Mouse (Mus musculus): Measurements from ENCODE around the gene Gm11596. TPM values are rescaled to one million over a fixed set of nuclear protein-coding genes. Genes with fewer than 3 reads are reported as not detected.

Gm11596 gene
- polyA plus RNA-seq, 1 experiment from 2014 or later, result not detected

GRCm38 (mm10) chr11:99743985-99744384, 49.3 kb downstream of the Gm11596 start:
- H3K4me3 ChIP-seq (replicated peaks), result no peak overlapping the region
- no peaks in the 10 kb centered on the region for H3K9me3 ChIP-seq
- no peak for ATAC-seq
- WGBS, result 93% methylated on average over 3 of the region's 3 CpGs
- H3K27me3 ChIP-seq, result no peaks in the 10 kb centered on the region
- H3K27ac ChIP-seq, result no peak overlapping the region
- no peaks in the 10 kb centered on the region for H3K4me1 ChIP-seq (replicated peaks)
- H3K9ac ChIP-seq (replicated peaks), result no peak overlapping the region
- no peak overlapping the region for H3K4me2 ChIP-seq (replicated peaks)
- no peaks in the 10 kb centered on the region for H3K36me3 ChIP-seq

Other genes starting within 250 kb of the Gm11596 start
- gene Krtap3-3, start 242.6 kb downstream of the Gm11596 start, polyA plus RNA-seq (2015; fragmentation: Nextera tagmentation; extraction: Ambion mirVana), result not detected in 2 replicates
- gene Krtap3-2, start 236.6 kb downstream of the Gm11596 start, polyA plus RNA-seq (2015; fragmentation: Nextera tagmentation; extraction: Ambion mirVana), result not detected in 2 replicates
- gene Gm11939, start 234.0 kb downstream of the Gm11596 start, polyA plus RNA-seq (2015; fragmentation: Nextera tagmentation; extraction: Ambion mirVana), result not detected in 2 replicates
- not detected in 2 replicates for gene Krtap3-1, start 226.8 kb downstream of the Gm11596 start, polyA plus RNA-seq (2015; fragmentation: Nextera tagmentation; extraction: Ambion mirVana)
- not detected in 2 replicates for gene Krtap1-5, start 212.5 kb downstream of the Gm11596 start, polyA plus RNA-seq (2015; fragmentation: Nextera tagmentation; extraction: Ambion mirVana)
- gene Krtap1-4, start 209.8 kb downstream of the Gm11596 start, polyA plus RNA-seq (2015; fragmentation: Nextera tagmentation; extraction: Ambion mirVana), result not detected in 2 replicates
- not detected in 2 replicates for gene Krtap1-3, start 202.1 kb downstream of the Gm11596 start, polyA plus RNA-seq (2015; fragmentation: Nextera tagmentation; extraction: Ambion mirVana)
- gene Krtap9-3, start 195.4 kb downstream of the Gm11596 start, polyA plus RNA-seq (2015; fragmentation: Nextera tagmentation; extraction: Ambion mirVana), result not detected in 2 replicates
- gene Gm11938, start 190.2 kb downstream of the Gm11596 start, polyA plus RNA-seq (2015; fragmentation: Nextera tagmentation; extraction: Ambion mirVana), result not detected in 2 replicates
- gene Gm11937, start 183.3 kb downstream of the Gm11596 start, polyA plus RNA-seq (2015; fragmentation: Nextera tagmentation; extraction: Ambion mirVana), result not detected in 2 replicates
- not detected in 2 replicates for gene Krtap2-4, start 178.6 kb downstream of the Gm11596 start, polyA plus RNA-seq (2015; fragmentation: Nextera tagmentation; extraction: Ambion mirVana)
- not detected in 2 replicates for gene Gm11562, start 173.0 kb downstream of the Gm11596 start, polyA plus RNA-seq (2015; fragmentation: Nextera tagmentation; extraction: Ambion mirVana)
- gene Krtap4-1, start 165.2 kb downstream of the Gm11596 start, polyA plus RNA-seq (2015; fragmentation: Nextera tagmentation; extraction: Ambion mirVana), result not detected in 2 replicates
- gene Krtap4-2, start 158.4 kb downstream of the Gm11596 start, polyA plus RNA-seq (2015; fragmentation: Nextera tagmentation; extraction: Ambion mirVana), result not detected in 2 replicates
- gene Krtap4-7, start 149.4 kb downstream of the Gm11596 start, polyA plus RNA-seq (2015; fragmentation: Nextera tagmentation; extraction: Ambion mirVana), result not detected in 2 replicates
- gene Gm11555, start 143.2 kb downstream of the Gm11596 start, polyA plus RNA-seq (2015; fragmentation: Nextera tagmentation; extraction: Ambion mirVana), result not detected in 2 replicates
- not detected in 2 replicates for gene Gm11563, start 134.5 kb downstream of the Gm11596 start, polyA plus RNA-seq (2015; fragmentation: Nextera tagmentation; extraction: Ambion mirVana)
- not detected in 2 replicates for gene Krtap4-6, start 127.5 kb downstream of the Gm11596 start, polyA plus RNA-seq (2015; fragmentation: Nextera tagmentation; extraction: Ambion mirVana)
- gene Gm14190, start 102.7 kb downstream of the Gm11596 start, polyA plus RNA-seq (2015; fragmentation: Nextera tagmentation; extraction: Ambion mirVana), result not detected in 2 replicates
- not detected in 2 replicates for gene Gm14180, start 59.2 kb downstream of the Gm11596 start, polyA plus RNA-seq (2015; fragmentation: Nextera tagmentation; extraction: Ambion mirVana)
- gene Gm11595, start 20.6 kb downstream of the Gm11596 start, polyA plus RNA-seq (2015; fragmentation: Nextera tagmentation; extraction: Ambion mirVana), result not detected in 2 replicates
- not detected in 2 replicates for gene Krtap4-8, start 12.8 kb downstream of the Gm11596 start, polyA plus RNA-seq (2015; fragmentation: Nextera tagmentation; extraction: Ambion mirVana)
- gene Krtap4-9, start 8.3 kb downstream of the Gm11596 start, polyA plus RNA-seq (2015; fragmentation: Nextera tagmentation; extraction: Ambion mirVana), result not detected in 2 replicates
- gene Gm11569, start 5.5 kb upstream of the Gm11596 start, polyA plus RNA-seq (2015; fragmentation: Nextera tagmentation; extraction: Ambion mirVana), result not detected in 2 replicates
- gene Gm11554, start 11.0 kb upstream of the Gm11596 start, polyA plus RNA-seq (2015; fragmentation: Nextera tagmentation; extraction: Ambion mirVana), result not detected in 2 replicates
- not detected in 2 replicates for gene Krtap4-13, start 16.4 kb upstream of the Gm11596 start, polyA plus RNA-seq (2015; fragmentation: Nextera tagmentation; extraction: Ambion mirVana)
- gene Gm11564, start 22.2 kb upstream of the Gm11596 start, polyA plus RNA-seq (2015; fragmentation: Nextera tagmentation; extraction: Ambion mirVana), result not detected in 2 replicates
- gene 2300003K06Rik, start 44.6 kb upstream of the Gm11596 start, polyA plus RNA-seq (2015; fragmentation: Nextera tagmentation; extraction: Ambion mirVana), result not detected in 2 replicates
- not detected in 2 replicates for gene Krtap4-16, start 58.1 kb upstream of the Gm11596 start, polyA plus RNA-seq (2015; fragmentation: Nextera tagmentation; extraction: Ambion mirVana)
- not detected in 2 replicates for gene Gm11568, start 64.5 kb upstream of the Gm11596 start, polyA plus RNA-seq (2015; fragmentation: Nextera tagmentation; extraction: Ambion mirVana)
- not detected in 2 replicates for gene Gm11559, start 71.0 kb upstream of the Gm11596 start, polyA plus RNA-seq (2015; fragmentation: Nextera tagmentation; extraction: Ambion mirVana)
- gene Krtap9-1, start 79.9 kb upstream of the Gm11596 start, polyA plus RNA-seq (2015; fragmentation: Nextera tagmentation; extraction: Ambion mirVana), result not detected in 2 replicates
- not detected in 2 replicates for gene Gm11567, start 85.7 kb upstream of the Gm11596 start, polyA plus RNA-seq (2015; fragmentation: Nextera tagmentation; extraction: Ambion mirVana)
- not detected in 2 replicates for gene Krtap31-1, start 114.5 kb upstream of the Gm11596 start, polyA plus RNA-seq (2015; fragmentation: Nextera tagmentation; extraction: Ambion mirVana)
- not detected in 2 replicates for gene Gm11565, start 121.3 kb upstream of the Gm11596 start, polyA plus RNA-seq (2015; fragmentation: Nextera tagmentation; extraction: Ambion mirVana)
- not detected in 2 replicates for gene Krtap31-2, start 142.8 kb upstream of the Gm11596 start, polyA plus RNA-seq (2015; fragmentation: Nextera tagmentation; extraction: Ambion mirVana)
- not detected in 2 replicates for gene Krtap9-5, start 155.0 kb upstream of the Gm11596 start, polyA plus RNA-seq (2015; fragmentation: Nextera tagmentation; extraction: Ambion mirVana)
- not detected in 2 replicates for gene Krtap29-1, start 185.6 kb upstream of the Gm11596 start, polyA plus RNA-seq (2015; fragmentation: Nextera tagmentation; extraction: Ambion mirVana)
- not detected in 2 replicates for gene Krtap16-1, start 193.1 kb upstream of the Gm11596 start, polyA plus RNA-seq (2015; fragmentation: Nextera tagmentation; extraction: Ambion mirVana)
- 0.28 and 0.37 TPM in 2 replicates for gene Krtap17-1, start 200.5 kb upstream of the Gm11596 start, polyA plus RNA-seq (2015; fragmentation: Nextera tagmentation; extraction: Ambion mirVana)
- gene Krt33a, start 222.7 kb upstream of the Gm11596 start, polyA plus RNA-seq (2015; fragmentation: Nextera tagmentation; extraction: Ambion mirVana), result not detected in 2 replicates
- gene Krt33b, start 236.4 kb upstream of the Gm11596 start, polyA plus RNA-seq (2015; fragmentation: Nextera tagmentation; extraction: Ambion mirVana), result not detected in 2 replicates
- gene Krt34, start 248.1 kb upstream of the Gm11596 start, polyA plus RNA-seq (2015; fragmentation: Nextera tagmentation; extraction: Ambion mirVana), result not detected in 2 replicates